Mouse (Mus musculus) intestine, postnatal 0 days (tissue): ENCODE results near the gene Orc5. TPM values are rescaled to one million over a fixed set of nuclear protein-coding genes. Genes with fewer than 3 reads are reported as not detected.
"Not testable (repeated sequence)": the region's sequence is repeated elsewhere in the genome, so short reads cannot be mapped to it uniquely, and the experiment has no call there.

Experiments
- ATAC-seq: fragments of 200-750 bp; cut with Nextera tagmentation; 2 replicates; pipeline ENCODE4 v1.8.0; 2017; ENCODE audit warnings: mild to moderate bottlenecking, moderate TSS enrichment, moderate library complexity
- H3K27ac ChIP-seq: fragments of 300-500 bp; sonication (generic); 2 replicates; pipeline ENCODE4 v1.5.1; 2014; ENCODE audit warnings: mild to moderate bottlenecking, low read depth, low read length, moderate library complexity
- H3K27me3 ChIP-seq: fragments of 300-500 bp; sonication (generic); replicated peaks from 2 replicates; pipeline ENCODE4 v1.6.1; 2014; ENCODE audit warnings: low read length, mixed read lengths; ENCODE audit not compliant: control insufficient read depth, insufficient read depth
- H3K36me3 ChIP-seq: fragments of 300-500 bp; sonication (generic); 2 replicates; pipeline ENCODE4 v1.6.1; 2014; ENCODE audit warnings: mild to moderate bottlenecking, moderate library complexity; ENCODE audit not compliant: control insufficient read depth, insufficient read depth
- H3K4me1 ChIP-seq: fragments of 300-500 bp; sonication (generic); replicated peaks from 2 replicates; pipeline ENCODE4 v1.6.1; 2014; ENCODE audit warnings: antibody characterized with exemption, low read length, mixed read lengths; ENCODE audit not compliant: control insufficient read depth, insufficient read depth
- H3K4me2 ChIP-seq: fragments of 300-500 bp; sonication (generic); replicated peaks from 2 replicates; pipeline ENCODE4 v1.6.1; 2014; ENCODE audit warnings: low read depth, mild to moderate bottlenecking, moderate library complexity
- H3K4me3 ChIP-seq: fragments of 300-500 bp; sonication (generic); 2 replicates; pipeline ENCODE4 v1.5.1; 2014; ENCODE audit warnings: low read depth, low read length
- H3K9ac ChIP-seq: fragments of 300-500 bp; sonication (generic); 2 replicates; pipeline ENCODE4 v1.6.1; 2014; ENCODE audit warnings: mild to moderate bottlenecking, low read depth, low read length
- H3K9me3 ChIP-seq: fragments of 300-500 bp; sonication (generic); 2 replicates; pipeline ENCODE4 v1.6.1; 2016; ENCODE audit warnings: mixed run types; ENCODE audit not compliant: control insufficient read depth
- CTCF ChIP-seq: sonication (generic); IDR thresholded peaks from 2 replicates; pipeline ENCODE4 v1.5.1; 2016; ENCODE audit warnings: low read depth, mild to moderate bottlenecking, control low read depth, antibody characterized with exemption, moderate library complexity
- WGBS: fragments of 180-500 bp; shearing (Covaris S2); extraction: QIAGEN DNeasy Blood & Tissue Kit; methylation state at CpG from one replicate; pipeline ENCODE4 v1.1.7; 2014; 5-methylcytosine and 5-hydroxymethylcytosine counted together
- polyA plus RNA-seq: library from polyadenylated mRNA; unstranded; fragments of >200 nt; fragmentation: Nextera tagmentation; extraction: Ambion mirVana; gene quantifications from 2 replicates; pipeline ENCODE4 v1.2.1, GENCODE M21; 2015

Orc5 gene
- polyA plus RNA-seq, 1 experiment from 2014 or later, result 18.5 TPM

- H3K4me1 ChIP-seq, ATAC-seq, H3K9ac ChIP-seq, H3K4me3 ChIP-seq, H3K9me3 ChIP-seq, H3K27ac ChIP-seq, H3K27me3 ChIP-seq, H3K4me2 ChIP-seq: not testable (repeated sequence)
- peaks cover 13% of the 10 kb centered on the region for H3K36me3 ChIP-seq
- WGBS, result 80% methylated on average over 4 of the region's 4 CpGs
- TF ChIP-seq CTCF, result peak; percentile 48
Measured at GRCm38 (mm10) chr5:22515745-22516144, 34.5 kb downstream of the Orc5 start.

- not testable (repeated sequence) for H3K4me2 ChIP-seq, H3K9me3 ChIP-seq, H3K9ac ChIP-seq, H3K4me1 ChIP-seq, H3K36me3 ChIP-seq, ATAC-seq, H3K4me3 ChIP-seq, H3K27me3 ChIP-seq, H3K27ac ChIP-seq
- WGBS, result no CpG with 5 or more reads among the region's 7 CpGs
Measured at GRCm38 (mm10) chr5:22514231-22514630, 36.0 kb downstream of the Orc5 start.

- not testable (repeated sequence) for H3K4me3 ChIP-seq, H3K9me3 ChIP-seq, H3K27ac ChIP-seq, H3K4me2 ChIP-seq, ATAC-seq, H3K27me3 ChIP-seq, H3K9ac ChIP-seq, H3K4me1 ChIP-seq
- H3K36me3 ChIP-seq, result peaks cover 12% of the 10 kb centered on the region
- no CpG with 5 or more reads among the region's 5 CpGs for WGBS
Measured at GRCm38 (mm10) chr5:22512579-22512978, 37.6 kb downstream of the Orc5 start.

- Histone ChIP-seq H3K36me3 (peaks cover 10% of the 10 kb centered on the region), H3K9ac (no peak overlapping the region), H3K27ac (no peak overlapping the region), H3K4me1 (no peaks in the 10 kb centered on the region), H3K4me2 (no peak overlapping the region), H3K27me3 (no peaks in the 10 kb centered on the region), H3K4me3 (no peak overlapping the region), H3K9me3 (no peaks in the 10 kb centered on the region)
- peak; percentile 67 for TF ChIP-seq CTCF
- WGBS, result 53% methylated on average over 8 of the region's 8 CpGs
- ATAC-seq, result no peak
Measured at GRCm38 (mm10) chr5:22511824-22512223, 38.4 kb downstream of the Orc5 start.

- no peak overlapping the region for H3K9ac ChIP-seq
- no peak overlapping the region for H3K4me3 ChIP-seq
- TF ChIP-seq CTCF, result no peak
- peaks cover 11% of the 10 kb centered on the region; the same call in 1 of the 2 replicates for H3K36me3 ChIP-seq
- H3K27ac ChIP-seq, result no peak overlapping the region
- no peaks in the 10 kb centered on the region for H3K27me3 ChIP-seq
- no peak for ATAC-seq
- no peaks in the 10 kb centered on the region for H3K9me3 ChIP-seq
- WGBS, result 93% methylated on average over 5 of the region's 5 CpGs
- H3K4me2 ChIP-seq, result no peak overlapping the region
- no peaks in the 10 kb centered on the region for H3K4me1 ChIP-seq
Measured at GRCm38 (mm10) chr5:22508560-22508959, 41.7 kb downstream of the Orc5 start.

GRCm38 (mm10) chr5:22499437-22499836, 50.8 kb downstream of the Orc5 start:
- no peak for TF ChIP-seq CTCF
- H3K9ac ChIP-seq, result no peak overlapping the region
- no peaks in the 10 kb centered on the region for H3K9me3 ChIP-seq
- no peaks in the 10 kb centered on the region for H3K4me1 ChIP-seq
- 88% methylated on average over 5 of the region's 5 CpGs for WGBS
- H3K4me2 ChIP-seq, result no peak overlapping the region
- no peaks in the 10 kb centered on the region for H3K27me3 ChIP-seq
- ATAC-seq, result no peak
- H3K27ac ChIP-seq, result no peak overlapping the region
- H3K4me3 ChIP-seq, result no peak overlapping the region
- peaks cover 30% of the 10 kb centered on the region for H3K36me3 ChIP-seq

- Histone ChIP-seq H3K36me3 (peaks cover 6% of the 10 kb centered on the region; the same call in 1 of the 2 replicates), H3K27ac (no peak overlapping the region), H3K27me3 (no peaks in the 10 kb centered on the region), H3K4me1 (no peaks in the 10 kb centered on the region), H3K4me2 (no peak overlapping the region), H3K9ac (no peak overlapping the region), H3K4me3 (no peak overlapping the region), H3K9me3 (no peaks in the 10 kb centered on the region)
- no peak for TF ChIP-seq CTCF
- no peak for ATAC-seq
Measured at GRCm38 (mm10) chr5:22491088-22491487, 59.1 kb downstream of the Orc5 start.
